Comparison of ENCODE assay signal across 21 mouse cellular contexts in genomic region chr6:4684706-4685340, GRCm38 (mm10).
A peak's percentile ranks its signal among the peaks of the same experiment; 100 is the strongest.
DNase-seq lines count a peak whose midpoint lies in the region.
"Had no signal": no experiment of that assay in that cellular context is flagged by ENCODE, and none has a peak within 500 bp of the region (broad histone marks: within the 10 kb centered on the region; RNA-seq: fewer than 3 reads in every experiment).

No protein-coding gene starts in this region.

- 67% methylated on average over 10 of the region's 10 CpGs for WGBS in embryonic facial prominence, embryonic 10.5 days

- no peaks in the 10 kb centered on the region for H3K27me3 ChIP-seq in embryonic facial prominence, embryonic 10.5 days (replicated peaks; ENCODE audit: low read depth, poor library complexity, severe bottlenecking)
- H3K27me3 ChIP-seq: CH12.LX; embryonic facial prominence, embryonic 12.5 days; intestine, embryonic 15.5 days had no signal

- H3K4me3 ChIP-seq in embryonic facial prominence, embryonic 10.5 days = no peak overlapping the region
- H3K4me3 ChIP-seq: embryonic facial prominence, embryonic 12.5 days; intestine, embryonic 15.5 days; left cerebral cortex, adult 2 months; midbrain, embryonic 10.5 days had no signal

- DNase-seq in adrenal gland, adult (ENCODE audit: inconsistent age in 2 of 2, low spot score in 1 of 2) = peak; percentile 29 to 74
- no peak for DNase-seq in adrenal gland, adult 18-20 months (ENCODE audit: low spot score in 2 of 2)
- DNase-seq in 3T3-L1 (ENCODE audit: low read depth, low spot score) (peak; percentile 57), ZHBTc4 (ENCODE audit: low read depth, low spot score) (peak; percentile 88), MN1 (ENCODE audit: low spot score) (no peak)
- peak; percentile 36 for DNase-seq in forelimb bud, embryonic 11.5 days (ENCODE audit: low read depth, low spot score)
- no peak for DNase-seq in natural killer cell, adult 2 months (ENCODE audit: low spot score in 2 of 2)
- no peak for DNase-seq in embryonic facial prominence, embryonic 10.5 days (ENCODE audit: low spot score)
- DNase-seq: cerebellum, adult 11-12 months; gastrocnemius, postnatal 25 days; heart, postnatal 14 days; lung, embryonic 14.5 days; lung, postnatal 4 days; right cerebral cortex, postnatal 25 days had no signal

- H3K36me3 ChIP-seq in embryonic facial prominence, embryonic 10.5 days (replicated peaks) = peaks cover 20% of the 10 kb centered on the region
- H3K36me3 ChIP-seq: intestine, embryonic 15.5 days had no signal

- H3K27ac ChIP-seq in embryonic facial prominence, embryonic 10.5 days (replicated peaks) = no peak overlapping the region
- H3K27ac ChIP-seq: embryonic facial prominence, embryonic 12.5 days; hindbrain, embryonic 14.5 days; intestine, embryonic 15.5 days; left cerebral cortex, adult 2 months; midbrain, embryonic 10.5 days; stomach, postnatal 0 days had no signal

- H3K9me3 ChIP-seq in embryonic facial prominence, embryonic 10.5 days = no peaks in the 10 kb centered on the region
- H3K9me3 ChIP-seq: embryonic facial prominence, embryonic 12.5 days; intestine, embryonic 15.5 days; midbrain, embryonic 10.5 days had no signal

- H3K4me1 ChIP-seq in embryonic facial prominence, embryonic 10.5 days = no peaks in the 10 kb centered on the region
- H3K4me1 ChIP-seq: embryonic facial prominence, embryonic 12.5 days; intestine, embryonic 15.5 days; midbrain, embryonic 10.5 days had no signal

Comparison
In these comparisons a context has a peak if more than half of its experiments do, and no peak if none do; other contexts are left out.
1. DNase-seq: peak in adrenal gland, adult (2 of 2), 3T3-L1 (single experiment), ZHBTc4 (single experiment) and forelimb bud, embryonic 11.5 days (single experiment); none in adrenal gland, adult 18-20 months (0 of 2), natural killer cell, adult 2 months (0 of 2), MN1 (single experiment) and embryonic facial prominence, embryonic 10.5 days (single experiment).